Mouse (Mus musculus): Measurements from ENCODE around the gene Cttnbp2nl. TPM values are rescaled to one million over a fixed set of nuclear protein-coding genes. Genes with fewer than 3 reads are reported as not detected.

Cttnbp2nl gene
- polyA plus RNA-seq, 1 experiment from 2014 or later, result 34.5 TPM

- H3K9ac ChIP-seq, result no peak overlapping the region
- no peaks in the 10 kb centered on the region for H3K27me3 ChIP-seq
- no peak overlapping the region for H3K27ac ChIP-seq
- H3K4me1 ChIP-seq, result peaks cover 22% of the 10 kb centered on the region
- no peak for ATAC-seq (ENCODE audit: low FRiP score, low read depth)
- 82% methylated on average over 5 of the region's 5 CpGs for WGBS
- no peak overlapping the region for H3K4me3 ChIP-seq
- no peak overlapping the region for H3K4me2 ChIP-seq (replicated peaks)
- no peaks in the 10 kb centered on the region for H3K9me3 ChIP-seq
- no peaks in the 10 kb centered on the region for H3K36me3 ChIP-seq
Measured at GRCm38 (mm10) chr3:104991703-104992102, 61.2 kb downstream of the Cttnbp2nl start.

GRCm38 (mm10) chr3:104987884-104988283 is 65.1 kb downstream of the Cttnbp2nl start:
- WGBS, result 75% methylated on average over 5 of the region's 5 CpGs

GRCm38 (mm10) chr3:104979735-104980134 is 73.2 kb downstream of the Cttnbp2nl start:
- Histone ChIP-seq H3K36me3 (no peaks in the 10 kb centered on the region), H3K27ac (no peak overlapping the region), H3K4me3 (no peak overlapping the region), H3K27me3 (no peaks in the 10 kb centered on the region), H3K9ac (no peak overlapping the region), H3K9me3 (no peaks in the 10 kb centered on the region), H3K4me1 (peaks cover 6% of the 10 kb centered on the region; the same call in 1 of the 2 replicates), H3K4me2 (replicated peaks) (no peak overlapping the region)
- 60% methylated on average over 5 of the region's 5 CpGs for WGBS
- ATAC-seq (ENCODE audit: low FRiP score, low read depth), result no peak

More at GRCm38 (mm10) chr3:104987884-104988283, 65.1 kb downstream of the Cttnbp2nl start:
- Histone ChIP-seq H3K9me3 (no peaks in the 10 kb centered on the region), H3K27ac (no peak overlapping the region), H3K27me3 (no peaks in the 10 kb centered on the region), H3K36me3 (no peaks in the 10 kb centered on the region), H3K4me1 (peaks cover 13% of the 10 kb centered on the region), H3K4me3 (no peak overlapping the region), H3K4me2 (replicated peaks) (no peak overlapping the region), H3K9ac (no peak overlapping the region)
- ATAC-seq (ENCODE audit: low FRiP score, low read depth), result no peak

GRCm38 (mm10) chr3:104967548-104968300 is 85.2 kb downstream of the Cttnbp2nl start:
- Histone ChIP-seq H3K4me2 (replicated peaks) (peak overlapping the region; percentile 76), H3K4me3 (peak overlapping the region; percentile 59), H3K27ac (peak overlapping the region; percentile 67), H3K9me3 (0 out of 2 replicates have a peak, but pooled peaks cover 3% of the 10 kb centered on the region), H3K4me1 (peaks cover 48% of the 10 kb centered on the region), H3K9ac (peak overlapping the region; percentile 77), H3K27me3 (peaks cover 19% of the 10 kb centered on the region), H3K36me3 (no peaks in the 10 kb centered on the region)
- peak; percentile 75 for ATAC-seq (ENCODE audit: low FRiP score, low read depth)
- under 1% methylated on average over 49 of the region's 49 CpGs for WGBS

GRCm38 (mm10) chr3:104965991-104966554 is 86.9 kb downstream of the Cttnbp2nl start:
- Histone ChIP-seq H3K4me3 (no peak overlapping the region), H3K36me3 (no peaks in the 10 kb centered on the region), H3K27ac (no peak overlapping the region), H3K27me3 (peaks cover 35% of the 10 kb centered on the region), H3K9ac (no peak overlapping the region), H3K9me3 (0 out of 2 replicates have a peak, but pooled peaks cover 3% of the 10 kb centered on the region), H3K4me1 (peaks cover 63% of the 10 kb centered on the region), H3K4me2 (replicated peaks) (no peak overlapping the region)
- ATAC-seq (ENCODE audit: low FRiP score, low read depth), result no peak
- 66% methylated on average over 7 of the region's 7 CpGs for WGBS

- no peak for ATAC-seq (ENCODE audit: low FRiP score, low read depth)
- Histone ChIP-seq H3K27me3 (peaks cover 43% of the 10 kb centered on the region), H3K36me3 (no peaks in the 10 kb centered on the region), H3K4me3 (no peak overlapping the region), H3K27ac (no peak overlapping the region; the same call in 1 of the 2 replicates), H3K4me1 (peaks cover 70% of the 10 kb centered on the region), H3K9ac (peak overlapping the region; percentile 20), H3K9me3 (no peaks in the 10 kb centered on the region), H3K4me2 (replicated peaks) (no peak overlapping the region)
- WGBS, result 47% methylated on average over 8 of the region's 8 CpGs
Measured at GRCm38 (mm10) chr3:104965070-104965855, 87.7 kb downstream of the Cttnbp2nl start.

GRCm38 (mm10) chr3:104963331-104964276 is 89.3 kb downstream of the Cttnbp2nl start:
- H3K9ac ChIP-seq, result no peak overlapping the region
- no peaks in the 10 kb centered on the region for H3K9me3 ChIP-seq
- no peak overlapping the region for H3K27ac ChIP-seq
- H3K36me3 ChIP-seq, result no peaks in the 10 kb centered on the region
- 17% methylated on average over 13 of the region's 13 CpGs for WGBS
- no peak for ATAC-seq (ENCODE audit: low FRiP score, low read depth)
- no peak overlapping the region for H3K4me2 ChIP-seq (replicated peaks)
- H3K4me3 ChIP-seq, result no peak overlapping the region
- H3K4me1 ChIP-seq, result peaks cover 75% of the 10 kb centered on the region
- H3K27me3 ChIP-seq, result peaks cover 60% of the 10 kb centered on the region

- H3K4me3 ChIP-seq, result peak overlapping the region; percentile 58; the same call in 1 of the 2 replicates
- H3K4me2 ChIP-seq (replicated peaks), result peak overlapping the region; percentile 76
Measured at GRCm38 (mm10) chr3:104962866-104963265, 90.1 kb downstream of the Cttnbp2nl start.

GRCm38 (mm10) chr3:104962141-104962611 is 90.8 kb downstream of the Cttnbp2nl start:
- no peaks in the 10 kb centered on the region for H3K9me3 ChIP-seq
- peak overlapping the region; percentile 58 for H3K4me3 ChIP-seq
- no peak overlapping the region for H3K27ac ChIP-seq
- peaks cover 70% of the 10 kb centered on the region for H3K4me1 ChIP-seq
- peaks cover 68% of the 10 kb centered on the region for H3K27me3 ChIP-seq
- WGBS, result 1% methylated on average over 31 of the region's 31 CpGs
- H3K36me3 ChIP-seq, result no peaks in the 10 kb centered on the region; the same call in 1 of the 2 replicates
- H3K4me2 ChIP-seq (replicated peaks), result peak overlapping the region; percentile 76
- ATAC-seq (ENCODE audit: low FRiP score, low read depth), result peak; percentile 35
- peak overlapping the region; percentile 62; the same call in 1 of the 2 replicates for H3K9ac ChIP-seq

More at GRCm38 (mm10) chr3:104962866-104963265, 90.1 kb downstream of the Cttnbp2nl start:
- no peaks in the 10 kb centered on the region for H3K9me3 ChIP-seq
- WGBS, result 10% methylated on average over 4 of the region's 5 CpGs
- H3K4me1 ChIP-seq, result peaks cover 70% of the 10 kb centered on the region
- no peak for ATAC-seq (ENCODE audit: low FRiP score, low read depth)
- H3K27me3 ChIP-seq, result peaks cover 67% of the 10 kb centered on the region
- H3K9ac ChIP-seq, result no peak overlapping the region
- no peak overlapping the region for H3K27ac ChIP-seq
- no peaks in the 10 kb centered on the region for H3K36me3 ChIP-seq

GRCm38 (mm10) chr3:104961066-104962059 is 91.6 kb downstream of the Cttnbp2nl start, which contains the start of gene Wnt2b:
TSS of gene Wnt2b (minus strand) at chr3:104961921.
- peaks cover 68% of the 10 kb centered on the region for H3K27me3 ChIP-seq
- H3K9me3 ChIP-seq, result no peaks in the 10 kb centered on the region
- H3K4me1 ChIP-seq, result peaks cover 64% of the 10 kb centered on the region
- H3K9ac ChIP-seq, result peak within 1 kb of the TSS; percentile 62
- H3K4me2 ChIP-seq (replicated peaks), result peak within 1 kb of the TSS; percentile 76
- peak; percentile 63 for ATAC-seq (ENCODE audit: low FRiP score, low read depth)
- WGBS, result 1% methylated on average over 77 of the region's 87 CpGs
- H3K36me3 ChIP-seq, result no peaks in the 10 kb centered on the region; the same call in 1 of the 2 replicates
- no peak within 1 kb of the TSS for H3K27ac ChIP-seq
- H3K4me3 ChIP-seq, result peak within 1 kb of the TSS; percentile 58

Data from limb, embryonic 13.5 days (tissue).